Mouse (Mus musculus): ENCODE data around the gene Tmem201. TPM values are rescaled to one million over a fixed set of nuclear protein-coding genes. Genes with fewer than 3 reads are reported as not detected.

Gene Tmem201
- polyA plus RNA-seq, 1 experiment from 2014 or later = 20.7 TPM

- Histone ChIP-seq H3K9me3 (ENCODE audit: control insufficient read depth, low read length) (no peaks in the 10 kb centered on the region), H3K4me1 (ENCODE audit: control insufficient read depth, insufficient read depth, low read length) (no peaks in the 10 kb centered on the region), H3K9ac (ENCODE audit: low read depth, low read length) (no peak overlapping the region), H3K27me3 (replicated peaks; ENCODE audit: control insufficient read depth, insufficient read depth, low read length) (no peaks in the 10 kb centered on the region), H3K4me2 (ENCODE audit: low read depth, low read length) (no peak overlapping the region), H3K27ac (replicated peaks; ENCODE audit: low read depth, low read length) (no peak overlapping the region), H3K4me3 (ENCODE audit: low read depth, low read length) (no peak overlapping the region), H3K36me3 (ENCODE audit: control insufficient read depth, insufficient read depth, low read length) (peaks cover 87% of the 10 kb centered on the region)
- no peak for ATAC-seq (ENCODE audit: low read depth)
- WGBS = 82% methylated on average over 8 of the region's 8 CpGs
- no peak for DNase-seq (ENCODE audit: low spot score)
These were observed 16.7 kb downstream of the Tmem201 start for GRCm38 (mm10) chr4:149721163-149721562.

- Histone ChIP-seq H3K4me2 (ENCODE audit: low read depth, low read length) (no peak overlapping the region), H3K27ac (replicated peaks; ENCODE audit: low read depth, low read length) (no peak overlapping the region), H3K36me3 (ENCODE audit: control insufficient read depth, insufficient read depth, low read length) (peaks cover 89% of the 10 kb centered on the region), H3K4me3 (ENCODE audit: low read depth, low read length) (no peak overlapping the region), H3K4me1 (ENCODE audit: control insufficient read depth, insufficient read depth, low read length) (no peaks in the 10 kb centered on the region), H3K9ac (ENCODE audit: low read depth, low read length) (no peak overlapping the region), H3K27me3 (replicated peaks; ENCODE audit: control insufficient read depth, insufficient read depth, low read length) (no peaks in the 10 kb centered on the region), H3K9me3 (ENCODE audit: control insufficient read depth, low read length) (no peaks in the 10 kb centered on the region)
- DNase-seq (ENCODE audit: low spot score) (no peak), ATAC-seq (ENCODE audit: low read depth) (no peak)
- WGBS = 76% methylated on average over 6 of the region's 6 CpGs
These were observed 18.2 kb downstream of the Tmem201 start for GRCm38 (mm10) chr4:149719686-149720085.

GRCm38 (mm10) chr4:149714542-149714941 lies 23.3 kb downstream of the Tmem201 start:
- ATAC-seq (ENCODE audit: low read depth) (no peak), DNase-seq (ENCODE audit: low spot score) (no peak)
- H3K4me3 ChIP-seq (ENCODE audit: low read depth, low read length) = no peak overlapping the region
- no peaks in the 10 kb centered on the region for H3K9me3 ChIP-seq (ENCODE audit: control insufficient read depth, low read length)
- no peak overlapping the region for H3K27ac ChIP-seq (replicated peaks; ENCODE audit: low read depth, low read length)
- H3K4me1 ChIP-seq (ENCODE audit: control insufficient read depth, insufficient read depth, low read length) = no peaks in the 10 kb centered on the region
- H3K27me3 ChIP-seq (replicated peaks; ENCODE audit: control insufficient read depth, insufficient read depth, low read length) = no peaks in the 10 kb centered on the region
- H3K9ac ChIP-seq (ENCODE audit: low read depth, low read length) = no peak overlapping the region
- H3K4me2 ChIP-seq (ENCODE audit: low read depth, low read length) = no peak overlapping the region
- WGBS = 62% methylated on average over 3 of the region's 3 CpGs
- peaks cover 48% of the 10 kb centered on the region for H3K36me3 ChIP-seq (ENCODE audit: control insufficient read depth, insufficient read depth, low read length)

GRCm38 (mm10) chr4:149711955-149712354 lies 25.9 kb downstream of the Tmem201 start:
- no peak for DNase-seq (ENCODE audit: low spot score)
- Histone ChIP-seq H3K4me3 (ENCODE audit: low read depth, low read length) (no peak overlapping the region), H3K9ac (ENCODE audit: low read depth, low read length) (no peak overlapping the region), H3K4me2 (ENCODE audit: low read depth, low read length) (no peak overlapping the region), H3K4me1 (ENCODE audit: control insufficient read depth, insufficient read depth, low read length) (no peaks in the 10 kb centered on the region), H3K36me3 (ENCODE audit: control insufficient read depth, insufficient read depth, low read length) (peaks cover 22% of the 10 kb centered on the region), H3K9me3 (ENCODE audit: control insufficient read depth, low read length) (no peaks in the 10 kb centered on the region), H3K27ac (replicated peaks; ENCODE audit: low read depth, low read length) (no peak overlapping the region), H3K27me3 (replicated peaks; ENCODE audit: control insufficient read depth, insufficient read depth, low read length) (no peaks in the 10 kb centered on the region)
- 23% methylated on average over 7 of the region's 7 CpGs for WGBS
- ATAC-seq (ENCODE audit: low read depth) = no peak

GRCm38 (mm10) chr4:149711485-149711884 lies 26.4 kb downstream of the Tmem201 start:
- Histone ChIP-seq H3K27me3 (replicated peaks; ENCODE audit: control insufficient read depth, insufficient read depth, low read length) (no peaks in the 10 kb centered on the region), H3K4me2 (ENCODE audit: low read depth, low read length) (no peak overlapping the region), H3K27ac (replicated peaks; ENCODE audit: low read depth, low read length) (no peak overlapping the region), H3K36me3 (ENCODE audit: control insufficient read depth, insufficient read depth, low read length) (peaks cover 17% of the 10 kb centered on the region), H3K9ac (ENCODE audit: low read depth, low read length) (no peak overlapping the region; the same call in 1 of the 2 replicates), H3K4me3 (ENCODE audit: low read depth, low read length) (no peak overlapping the region), H3K9me3 (ENCODE audit: control insufficient read depth, low read length) (no peaks in the 10 kb centered on the region), H3K4me1 (ENCODE audit: control insufficient read depth, insufficient read depth, low read length) (no peaks in the 10 kb centered on the region)
- WGBS = 83% methylated on average over 5 of the region's 5 CpGs
- no peak for ATAC-seq (ENCODE audit: low read depth)
- DNase-seq (ENCODE audit: low spot score) = no peak

- no peaks in the 10 kb centered on the region for H3K4me1 ChIP-seq (ENCODE audit: control insufficient read depth, insufficient read depth, low read length)
- no peaks in the 10 kb centered on the region for H3K9me3 ChIP-seq (ENCODE audit: control insufficient read depth, low read length)
- no peak overlapping the region for H3K27ac ChIP-seq (replicated peaks; ENCODE audit: low read depth, low read length)
- ATAC-seq (ENCODE audit: low read depth) = peak; percentile 89
- H3K36me3 ChIP-seq (ENCODE audit: control insufficient read depth, insufficient read depth, low read length) = peaks cover 8% of the 10 kb centered on the region; the same call in 1 of the 2 replicates
- no peak overlapping the region for H3K4me3 ChIP-seq (ENCODE audit: low read depth, low read length)
- no peak overlapping the region for H3K4me2 ChIP-seq (ENCODE audit: low read depth, low read length)
- H3K27me3 ChIP-seq (replicated peaks; ENCODE audit: control insufficient read depth, insufficient read depth, low read length) = no peaks in the 10 kb centered on the region
- peak; percentile 84 for DNase-seq (ENCODE audit: low spot score)
- no peak overlapping the region for H3K9ac ChIP-seq (ENCODE audit: low read depth, low read length)
- WGBS = 24% methylated on average over 5 of the region's 5 CpGs
These were observed 27.3 kb downstream of the Tmem201 start for GRCm38 (mm10) chr4:149710510-149710909.

GRCm38 (mm10) chr4:149705941-149706340 lies 31.9 kb downstream of the Tmem201 start:
- Histone ChIP-seq H3K27me3 (replicated peaks; ENCODE audit: control insufficient read depth, insufficient read depth, low read length) (no peaks in the 10 kb centered on the region), H3K4me2 (ENCODE audit: low read depth, low read length) (no peak overlapping the region), H3K9ac (ENCODE audit: low read depth, low read length) (no peak overlapping the region), H3K4me3 (ENCODE audit: low read depth, low read length) (no peak overlapping the region), H3K4me1 (ENCODE audit: control insufficient read depth, insufficient read depth, low read length) (no peaks in the 10 kb centered on the region), H3K9me3 (ENCODE audit: control insufficient read depth, low read length) (no peaks in the 10 kb centered on the region), H3K36me3 (ENCODE audit: control insufficient read depth, insufficient read depth, low read length) (no peaks in the 10 kb centered on the region), H3K27ac (replicated peaks; ENCODE audit: low read depth, low read length) (no peak overlapping the region)
- DNase-seq (ENCODE audit: low spot score) (no peak), ATAC-seq (ENCODE audit: low read depth) (no peak)
- WGBS = 94% methylated on average over 8 of the region's 8 CpGs

GRCm38 (mm10) chr4:149705298-149705697 lies 32.5 kb downstream of the Tmem201 start:
- Histone ChIP-seq H3K9me3 (ENCODE audit: control insufficient read depth, low read length) (no peaks in the 10 kb centered on the region), H3K27me3 (replicated peaks; ENCODE audit: control insufficient read depth, insufficient read depth, low read length) (no peaks in the 10 kb centered on the region), H3K4me1 (ENCODE audit: control insufficient read depth, insufficient read depth, low read length) (no peaks in the 10 kb centered on the region), H3K9ac (ENCODE audit: low read depth, low read length) (no peak overlapping the region), H3K27ac (replicated peaks; ENCODE audit: low read depth, low read length) (no peak overlapping the region), H3K4me2 (ENCODE audit: low read depth, low read length) (no peak overlapping the region), H3K4me3 (ENCODE audit: low read depth, low read length) (no peak overlapping the region), H3K36me3 (ENCODE audit: control insufficient read depth, insufficient read depth, low read length) (no peaks in the 10 kb centered on the region)
- DNase-seq (ENCODE audit: low spot score) (no peak), ATAC-seq (ENCODE audit: low read depth) (no peak)
- 70% methylated on average over 7 of the region's 7 CpGs for WGBS

- no peaks in the 10 kb centered on the region for H3K9me3 ChIP-seq (ENCODE audit: control insufficient read depth, low read length)
- no peak within 1 kb of the TSS for H3K4me2 ChIP-seq (ENCODE audit: low read depth, low read length)
- DNase-seq (ENCODE audit: low spot score) (no peak), ATAC-seq (ENCODE audit: low read depth) (no peak)
- no peak within 1 kb of the TSS for H3K4me3 ChIP-seq (ENCODE audit: low read depth, low read length)
- H3K9ac ChIP-seq (ENCODE audit: low read depth, low read length) = no peak within 1 kb of the TSS
- H3K27ac ChIP-seq (replicated peaks; ENCODE audit: low read depth, low read length) = no peak within 1 kb of the TSS
- H3K36me3 ChIP-seq (ENCODE audit: control insufficient read depth, insufficient read depth, low read length) = no peaks in the 10 kb centered on the region
- H3K27me3 ChIP-seq (replicated peaks; ENCODE audit: control insufficient read depth, insufficient read depth, low read length) = peaks cover 18% of the 10 kb centered on the region
- H3K4me1 ChIP-seq (ENCODE audit: control insufficient read depth, insufficient read depth, low read length) = peaks cover 4% of the 10 kb centered on the region; the same call in 1 of the 2 replicates
- WGBS = 51% methylated on average over 19 of the region's 19 CpGs
These were observed 35.4 kb downstream of the Tmem201 start, which contains the start of gene Pik3cd for GRCm38 (mm10) chr4:149702210-149702979. Pik3cd (minus strand) TSS chr4:149702571.
